In the genomic region with DNA sequence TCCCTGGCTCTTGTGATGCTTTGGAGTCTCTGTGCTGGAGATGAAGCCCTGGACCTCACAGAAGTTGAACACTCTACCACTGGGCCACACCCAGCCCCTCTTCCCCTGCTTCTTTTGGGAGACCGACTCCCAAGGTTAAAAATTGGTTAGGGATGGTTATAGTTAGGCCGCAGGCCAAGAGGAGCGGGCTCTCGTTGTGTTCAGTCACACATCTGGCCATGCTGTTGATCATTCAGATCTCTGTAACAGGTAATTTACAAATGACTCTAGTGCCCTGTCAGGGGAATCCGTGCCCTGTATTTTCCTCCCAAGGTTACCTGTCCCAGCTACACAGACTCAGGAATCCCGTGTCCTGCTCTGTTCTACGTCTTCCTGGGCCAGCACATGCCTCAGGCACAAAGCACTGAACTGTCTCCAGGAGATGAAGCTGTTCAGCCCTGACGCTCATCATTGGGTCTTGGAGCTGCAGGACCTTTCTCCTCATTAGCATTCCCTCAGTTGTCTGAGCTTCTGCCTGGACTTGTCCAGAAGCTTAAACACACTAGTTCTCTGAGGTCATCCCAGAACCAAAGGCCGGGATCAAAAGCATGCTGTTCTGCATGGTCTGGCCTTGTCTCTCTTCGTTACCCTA, we compare ENCODE assay signal across 25 mouse cellular contexts. TPM values are rescaled to one million over a fixed set of nuclear protein-coding genes. Genes with fewer than 3 reads are reported as not detected.
DNase-seq lines count a peak whose midpoint lies in the region; ATAC-seq and TF ChIP-seq lines count a peak whose summit lies in the region.
"Had no signal": no experiment of that assay in that cellular context is flagged by ENCODE, and none has a peak within 500 bp of the region (broad histone marks: within the 10 kb centered on the region; RNA-seq: fewer than 3 reads in every experiment).

No protein-coding gene starts in this region.

- no peak for TF ChIP-seq RAD21 in CH12.LX (IDR thresholded peaks at IDR 0.05; ENCODE audit: low read depth, low read length)

- H3K36me3 ChIP-seq in midbrain, embryonic 11.5 days (ENCODE audit: control insufficient read depth, insufficient read depth, low read length) = no peaks in the 10 kb centered on the region
- no peaks in the 10 kb centered on the region; the same call in 1 of the 2 replicates for H3K36me3 ChIP-seq in midbrain, embryonic 13.5 days
- peaks cover 14 to 65% of the 10 kb centered on the region in 2 experiments for H3K36me3 ChIP-seq in CH12.LX (replicated peaks in 1 of 2; ENCODE audit: control insufficient read depth in 1 of 2, insufficient read depth in 1 of 2, low read length in 1 of 2)
- H3K36me3 ChIP-seq in hindbrain, embryonic 10.5 days = peaks cover 21% of the 10 kb centered on the region
- H3K36me3 ChIP-seq: liver, embryonic 15.5 days; lung, embryonic 15.5 days; midbrain, embryonic 15.5 days; stomach, embryonic 15.5 days had no signal

- H3K4me1 ChIP-seq in midbrain, embryonic 11.5 days (ENCODE audit: control insufficient read depth, insufficient read depth, low read length) = no peaks in the 10 kb centered on the region; the same call in 1 of the 2 replicates
- peaks cover 40% of the 10 kb centered on the region for H3K4me1 ChIP-seq in midbrain, embryonic 13.5 days (replicated peaks)
- H3K4me1 ChIP-seq in CH12.LX (ENCODE audit: control insufficient read depth in 1 of 2, insufficient read depth in 2 of 2) = peaks cover 74 to 97% of the 10 kb centered on the region in 2 experiments
- H3K4me1 ChIP-seq in hindbrain, embryonic 10.5 days (replicated peaks) = peaks cover 39% of the 10 kb centered on the region

- dilution Hi-C loops in CH12.LX (cut with MboI; ENCODE audit: extremely low pct_ligation_motif_present, extremely low pct_unique_long_range_greater_than_20kb, low sequenced_read_pairs) = no loop called here

- ATAC-seq in midbrain, embryonic 11.5 days (ENCODE audit: low FRiP score) = no peak
- no peak for ATAC-seq in midbrain, embryonic 13.5 days
- ATAC-seq: forebrain, embryonic 16.5 days; intestine, postnatal 0 days; midbrain, embryonic 15.5 days had no signal

- peak; percentile 37 for DNase-seq in midbrain, embryonic 11.5 days (ENCODE audit: low spot score, missing footprints)
- no peak for DNase-seq in CH12.LX (ENCODE audit: extremely low read depth)
- peak; percentile 68 for DNase-seq in ES-CJ7 (ENCODE audit: low read depth, low spot score)
- peak; percentile 76 for DNase-seq in ZHBTc4 (ENCODE audit: low read depth, low spot score)
- no peak for DNase-seq in testis, postnatal 10 days (ENCODE audit: low spot score)
- DNase-seq in hindbrain, embryonic 10.5 days (ENCODE audit: low spot score) = no peak
- DNase-seq: adrenal gland, postnatal 14 days; cerebellum, adult 11-12 months; cerebellum, adult 9-11 months; kidney, adult 9 months; kidney, postnatal 10 days; layer of hippocampus, adult 9-11 months; liver; right cerebral cortex, postnatal 4 days; thymus, postnatal 14 days had no signal

- H3K9me3 ChIP-seq in midbrain, embryonic 11.5 days (ENCODE audit: control insufficient read depth, low read length) = no peaks in the 10 kb centered on the region
- H3K9me3 ChIP-seq in midbrain, embryonic 13.5 days = no peaks in the 10 kb centered on the region
- no peaks in the 10 kb centered on the region for H3K9me3 ChIP-seq in CH12.LX (replicated peaks; ENCODE audit: low read length)
- H3K9me3 ChIP-seq in hindbrain, embryonic 10.5 days = no peaks in the 10 kb centered on the region
- H3K9me3 ChIP-seq: embryonic facial prominence, embryonic 13.5 days; liver, embryonic 15.5 days; lung, embryonic 15.5 days; midbrain, embryonic 15.5 days; stomach, embryonic 15.5 days had no signal

- H3K4me3 ChIP-seq in midbrain, embryonic 11.5 days (ENCODE audit: low read depth, low read length) = no peak overlapping the region
- H3K4me3 ChIP-seq in midbrain, embryonic 13.5 days (replicated peaks) = no peak overlapping the region
- H3K4me3 ChIP-seq in CH12.LX (replicated peaks in 1 of 3; ENCODE audit: low read depth in 2 of 3, low read length in 2 of 3, poor library complexity in 1 of 3) = no peak overlapping the region
- H3K4me3 ChIP-seq in hindbrain, embryonic 10.5 days = no peak overlapping the region
- H3K4me3 ChIP-seq: embryonic facial prominence, embryonic 13.5 days; liver, embryonic 15.5 days; lung, embryonic 15.5 days; midbrain, embryonic 15.5 days; stomach, embryonic 15.5 days had no signal

- H3K27ac ChIP-seq in midbrain, embryonic 11.5 days (ENCODE audit: low read depth, low read length) = no peak overlapping the region
- no peak overlapping the region for H3K27ac ChIP-seq in midbrain, embryonic 13.5 days
- H3K27ac ChIP-seq in CH12.LX (ENCODE audit: insufficient read depth, low read depth) = peak overlapping the region; percentile 98
- H3K27ac ChIP-seq in hindbrain, embryonic 10.5 days = no peak overlapping the region
- H3K27ac ChIP-seq: embryonic facial prominence, embryonic 13.5 days; hindbrain, embryonic 14.5 days; liver, embryonic 15.5 days; lung, embryonic 15.5 days; midbrain, embryonic 15.5 days; stomach, embryonic 15.5 days had no signal

- TF ChIP-seq POLR2A in CH12.LX (IDR thresholded peaks at IDR 0.05; ENCODE audit: low read depth, low read length) = peak; percentile 55

- in situ Hi-C loops in CH12.LX (cut with MboI; ENCODE audit: low pct_ligation_motif_present, low pct_unique_long_range_greater_than_20kb, low sequenced_read_pairs) = no loop called here

- H3K4me2 ChIP-seq in midbrain, embryonic 11.5 days = no peak overlapping the region
- no peak overlapping the region for H3K4me2 ChIP-seq in midbrain, embryonic 13.5 days (replicated peaks)
- H3K4me2 ChIP-seq in CH12.LX (ENCODE audit: insufficient read depth, low read depth, poor library complexity, severe bottlenecking) = peak overlapping the region; percentile 95
- H3K4me2 ChIP-seq: embryonic facial prominence, embryonic 13.5 days; heart, embryonic 11.5 days; hindbrain, embryonic 14.5 days; liver, embryonic 15.5 days; lung, embryonic 15.5 days; midbrain, embryonic 15.5 days; stomach, embryonic 15.5 days had no signal

- H3K9ac ChIP-seq in midbrain, embryonic 11.5 days (ENCODE audit: low read length) = no peak overlapping the region
- H3K9ac ChIP-seq in midbrain, embryonic 13.5 days (replicated peaks) = no peak overlapping the region
- H3K9ac ChIP-seq in CH12.LX (ENCODE audit: insufficient read depth, low read depth) = peak overlapping the region; percentile 68
- H3K9ac ChIP-seq: hindbrain, embryonic 14.5 days; liver, embryonic 15.5 days; lung, embryonic 15.5 days; midbrain, embryonic 15.5 days; stomach, embryonic 15.5 days had no signal

- H3K79me2 ChIP-seq in CH12.LX (replicated peaks; ENCODE audit: control insufficient read depth, extremely low read depth, insufficient read depth, poor library complexity, severe bottlenecking) = peaks cover 83% of the 10 kb centered on the region

- 92% methylated on average over 10 of the region's 10 CpGs for whole genome bisulfite sequencing in midbrain, embryonic 11.5 days
- 92% methylated on average over 10 of the region's 10 CpGs for WGBS in midbrain, embryonic 13.5 days
- 94% methylated on average over 10 of the region's 10 CpGs for WGBS in hindbrain, embryonic 10.5 days

- H3K27me3 ChIP-seq in midbrain, embryonic 11.5 days (ENCODE audit: control insufficient read depth, insufficient read depth, low read length) = no peaks in the 10 kb centered on the region
- H3K27me3 ChIP-seq in midbrain, embryonic 13.5 days = no peaks in the 10 kb centered on the region
- no peaks in the 10 kb centered on the region for H3K27me3 ChIP-seq in CH12.LX (replicated peaks)
- no peaks in the 10 kb centered on the region for H3K27me3 ChIP-seq in hindbrain, embryonic 10.5 days (ENCODE audit: insufficient read depth, poor library complexity, severe bottlenecking)
- H3K27me3 ChIP-seq: embryonic facial prominence, embryonic 13.5 days; liver, embryonic 15.5 days; lung, embryonic 15.5 days; midbrain, embryonic 15.5 days; stomach, embryonic 15.5 days had no signal

- no peak for TF ChIP-seq EP300 in CH12.LX (IDR thresholded peaks at IDR 0.05; ENCODE audit: low read length)

- no peak for TF ChIP-seq CTCF in CH12.LX (conservative IDR thresholded peaks at IDR 0.05 in 1 of 2, IDR thresholded peaks at IDR 0.05 in 1 of 2; ENCODE audit: low read depth in 2 of 2, low read length in 2 of 2)

TF ChIP-seq in CH12.LX, 34 proteins besides CTCF, POLR2A, EP300 and RAD21:
- TF ChIP-seq MYC (IDR thresholded peaks at IDR 0.05; ENCODE audit: low read depth, low read length) (no peak), TCF12 (IDR thresholded peaks at IDR 0.05; ENCODE audit: low read depth, low read length) (0 out of 2 replicates have a peak, but pooled peaks have one; percentile 25), MXI1 (IDR thresholded peaks at IDR 0.05; ENCODE audit: low read depth, low read length) (no peak), SMC3 (IDR thresholded peaks at IDR 0.05; ENCODE audit: low read depth, low read length) (no peak), UBTF (IDR thresholded peaks at IDR 0.05; ENCODE audit: low read depth, low read length) (0 out of 2 replicates have a peak, but pooled peaks have one; percentile 37)

RNA-seq across cellular contexts. Expression of a gene that starts 10.7 kb away (rescaled TPM):
- polyA plus RNA-seq in midbrain, embryonic 11.5 days (2014; fragmentation: Nextera tagmentation; extraction: Ambion mirVana) = 12.4 and 15.6 TPM in 2 replicates
- polyA plus RNA-seq in midbrain, embryonic 13.5 days (2015; fragmentation: Nextera tagmentation; extraction: Ambion mirVana) = 16.7 and 19.8 TPM in 2 replicates
- total RNA-seq in CH12.LX (2012; rRNA removed) (149 and 185 TPM in 2 replicates), CH12.LX (2014; rRNA removed) (84.0 and 86.5 TPM in 2 replicates)
- polyA plus RNA-seq in CH12.LX (2012; ENCODE audit: insufficient read length, low read depth) = 143 and 170 TPM in 2 replicates
- 13.5 and 16.0 TPM in 2 replicates for polyA plus RNA-seq in hindbrain, embryonic 10.5 days (2016; fragmentation: Nextera tagmentation; extraction: Ambion mirVana)

Comparison
In these comparisons a context has a peak if more than half of its experiments do, and no peak if none do; other contexts are left out.
1. DNase-seq: peak in midbrain, embryonic 11.5 days (single experiment), ES-CJ7 (single experiment) and ZHBTc4 (single experiment); none in CH12.LX (single experiment), testis, postnatal 10 days (single experiment) and hindbrain, embryonic 10.5 days (single experiment).